Mouse (Mus musculus) megakaryocyte, embryonic 14.5 days (primary cell): ENCODE results near the gene Fam151b.

Source experiments
- FLI1 ChIP-seq: IDR thresholded peaks from 2 replicates; pipeline ENCODE4 v1.6.1; 2012; ENCODE audit warnings: low read length, inconsistent platforms, mixed read lengths
- GATA1 ChIP-seq: IDR thresholded peaks from 3 replicates; pipeline ENCODE4 v1.6.1; 2012; ENCODE audit warnings: mixed read lengths, low read length, inconsistent platforms, borderline replicate concordance

DNA sequence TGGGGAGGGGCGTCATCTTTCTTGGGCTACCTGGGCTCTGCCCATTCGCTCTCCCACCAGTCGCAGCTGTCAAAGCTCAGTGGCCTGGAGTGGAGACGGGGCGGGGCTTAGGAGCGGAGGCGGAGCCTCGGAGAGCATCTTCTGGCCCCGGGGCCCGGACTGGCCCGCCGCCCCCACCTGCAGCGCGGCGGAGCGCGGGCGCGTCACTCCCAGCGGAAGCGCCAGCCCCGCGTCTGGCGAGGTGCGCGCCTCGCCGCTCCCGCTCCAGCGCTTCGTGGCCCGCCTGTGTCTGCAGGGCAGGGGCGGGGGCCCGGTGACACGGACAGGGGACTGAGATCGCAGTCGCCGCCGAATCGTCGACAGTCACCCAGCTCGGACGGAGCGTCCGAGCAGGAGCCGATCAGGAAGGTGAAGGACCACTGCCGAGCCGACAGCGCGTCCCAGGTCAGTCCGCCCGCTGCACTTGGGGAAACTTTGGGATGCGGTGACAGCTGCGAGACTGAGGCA, 58.0 kb downstream of the Fam151b start, which contains the start of gene Ankrd34b:
- no peak for TF ChIP-seq FLI1
- TF ChIP-seq GATA1 = no peak
